ENCODE assay signal across 38 mouse cellular contexts in the genomic region with DNA sequence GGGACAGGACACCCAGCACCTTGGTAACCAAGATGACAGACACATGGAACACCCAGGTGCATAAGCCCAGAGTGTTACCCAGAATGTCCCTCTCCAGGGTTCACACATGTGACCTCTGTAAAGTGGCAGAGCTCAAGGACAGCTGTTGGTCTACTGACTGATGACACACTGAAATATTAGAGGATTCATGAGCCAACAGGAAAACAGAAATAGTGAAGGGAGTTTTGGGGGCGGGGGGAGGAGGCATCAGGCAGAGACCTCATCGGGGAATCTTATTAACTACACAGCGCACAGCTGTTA. TPM values are rescaled to one million over a fixed set of nuclear protein-coding genes. Genes with fewer than 3 reads are reported as not detected.
A peak's percentile ranks its signal among the peaks of the same experiment; 100 is the strongest.
DNase-seq lines count a peak whose midpoint lies in the region; ATAC-seq and TF ChIP-seq lines count a peak whose summit lies in the region.
"Had no signal": no experiment of that assay in that cellular context is flagged by ENCODE, and none has a peak within 500 bp of the region (broad histone marks: within the 10 kb centered on the region; RNA-seq: fewer than 3 reads in every experiment).

No protein-coding gene starts in this region.

- TF ChIP-seq CTCF in heart, postnatal 0 days (IDR thresholded peaks at IDR 0.05; ENCODE audit: low read depth), result no peak

- no peaks in the 10 kb centered on the region for H3K9me3 ChIP-seq in heart, postnatal 0 days (replicated peaks; ENCODE audit: control insufficient read depth, low read length)
- H3K9me3 ChIP-seq in heart, embryonic 10.5 days, result no peaks in the 10 kb centered on the region
- H3K9me3 ChIP-seq in lung, embryonic 15.5 days, result no peaks in the 10 kb centered on the region
- H3K9me3 ChIP-seq: forebrain, embryonic 10.5 days; heart, embryonic 13.5 days; hindbrain, embryonic 12.5 days; limb, embryonic 15.5 days; liver, embryonic 13.5 days; neural tube, embryonic 13.5 days had no signal

- no peaks in the 10 kb centered on the region for H3K27me3 ChIP-seq in heart, postnatal 0 days (ENCODE audit: control insufficient read depth, insufficient read depth, low read length)
- peaks cover 37% of the 10 kb centered on the region; the same call in 1 of the 2 replicates for H3K27me3 ChIP-seq in heart, embryonic 10.5 days (ENCODE audit: insufficient read depth, poor library complexity, severe bottlenecking)
- H3K27me3 ChIP-seq in lung, embryonic 15.5 days, result no peaks in the 10 kb centered on the region
- H3K27me3 ChIP-seq: limb, embryonic 15.5 days; liver, embryonic 13.5 days had no signal

- ATAC-seq in heart, postnatal 0 days (ENCODE audit: insufficient read depth, low read depth), result 0 out of 2 replicates have a peak, but pooled peaks have one; percentile 24
- peak; percentile 52; the same call in 1 of the 2 replicates for ATAC-seq in lung, embryonic 15.5 days (ENCODE audit: borderline replicate concordance, extremely low read depth, low FRiP score, low TSS enrichment)
- peak; percentile 4; the same call in 1 of the 2 replicates for ATAC-seq in granulocyte monocyte progenitor cell, adult 5-6 weeks (replicated peaks; ENCODE audit: poor library complexity, severe bottlenecking)
- no peak for ATAC-seq in megakaryocyte-erythroid progenitor cell, adult 5-6 weeks (replicated peaks; ENCODE audit: low FRiP score, low TSS enrichment, poor library complexity, severe bottlenecking)
- ATAC-seq: forebrain, embryonic 16.5 days; intestine, postnatal 0 days; midbrain, embryonic 16.5 days had no signal

- WGBS in heart, postnatal 0 days, result 84% methylated on average over 3 of the region's 3 CpGs
- 93% methylated on average over 3 of the region's 3 CpGs for WGBS in heart, embryonic 10.5 days
- WGBS in lung, embryonic 15.5 days, result 66% methylated on average over 3 of the region's 3 CpGs

- H3K36me3 ChIP-seq in heart, postnatal 0 days (replicated peaks; ENCODE audit: control insufficient read depth, insufficient read depth, low read length), result no peaks in the 10 kb centered on the region
- H3K36me3 ChIP-seq in heart, embryonic 10.5 days, result no peaks in the 10 kb centered on the region
- no peaks in the 10 kb centered on the region for H3K36me3 ChIP-seq in lung, embryonic 15.5 days
- H3K36me3 ChIP-seq: forebrain, embryonic 10.5 days; heart, embryonic 13.5 days; hindbrain, embryonic 12.5 days; limb, embryonic 15.5 days; liver, embryonic 13.5 days; neural tube, embryonic 13.5 days had no signal

- no peak for TF ChIP-seq EP300 in heart, postnatal 0 days (IDR thresholded peaks at IDR 0.05; ENCODE audit: low read depth)

- H3K4me3 ChIP-seq in heart, postnatal 0 days (ENCODE audit: low read depth, low read length), result no peak overlapping the region
- H3K4me3 ChIP-seq in heart, embryonic 10.5 days, result no peak overlapping the region
- H3K4me3 ChIP-seq in lung, embryonic 15.5 days, result no peak overlapping the region
- H3K4me3 ChIP-seq: forebrain, embryonic 10.5 days; gastrocnemius, adult 2 months; heart, adult 2 months; heart, embryonic 13.5 days; hindbrain, embryonic 12.5 days; layer of hippocampus, adult 2 months; limb, embryonic 15.5 days; liver, embryonic 13.5 days; neural tube, embryonic 13.5 days had no signal

- no peak overlapping the region for H3K9ac ChIP-seq in heart, postnatal 0 days (replicated peaks; ENCODE audit: low read depth, low read length)
- no peak overlapping the region for H3K9ac ChIP-seq in lung, embryonic 15.5 days
- H3K9ac ChIP-seq: heart, embryonic 13.5 days; hindbrain, embryonic 12.5 days; limb, embryonic 15.5 days; liver, embryonic 13.5 days; neural tube, embryonic 13.5 days had no signal

- peak; percentile 19 for DNase-seq in heart, postnatal 0 days (ENCODE audit: low spot score)
- DNase-seq in heart, embryonic 10.5 days (ENCODE audit: low spot score), result no peak
- DNase-seq in lung, postnatal 25 days (ENCODE audit: low spot score), result no peak
- DNase-seq in 416B (ENCODE audit: low read depth), result peak; percentile 60
- no peak for DNase-seq in embryo, embryonic 10 days (ENCODE audit: low spot score)
- DNase-seq: adrenal gland, postnatal 25 days; cerebellum, adult 18-20 months; cerebellum, postnatal 10 days; gastrocnemius, adult 2 months; gastrocnemius, postnatal 36 days; heart, adult 2 months; kidney, postnatal 36 days; liver, embryonic 13.5 days; thymus, postnatal 4 days had no signal

- H3K4me2 ChIP-seq in heart, postnatal 0 days (ENCODE audit: low read depth, low read length), result no peak overlapping the region
- no peak overlapping the region for H3K4me2 ChIP-seq in lung, embryonic 15.5 days
- H3K4me2 ChIP-seq: heart, embryonic 13.5 days; hindbrain, embryonic 12.5 days; limb, embryonic 15.5 days; liver, embryonic 13.5 days; midbrain, embryonic 11.5 days; neural tube, embryonic 13.5 days had no signal

- no peak overlapping the region for H3K27ac ChIP-seq in heart, postnatal 0 days (ENCODE audit: low read depth)
- no peak overlapping the region for H3K27ac ChIP-seq in heart, embryonic 10.5 days
- no peak overlapping the region for H3K27ac ChIP-seq in lung, embryonic 15.5 days
- H3K27ac ChIP-seq: forebrain, embryonic 10.5 days; gastrocnemius, adult 2 months; heart, adult 2 months; heart, embryonic 13.5 days; hindbrain, embryonic 12.5 days; layer of hippocampus, adult 2 months; limb, embryonic 15.5 days had no signal

- peaks cover 8% of the 10 kb centered on the region; the same call in 1 of the 2 replicates for H3K4me1 ChIP-seq in heart, postnatal 0 days (ENCODE audit: control insufficient read depth, insufficient read depth)
- peaks cover 17% of the 10 kb centered on the region for H3K4me1 ChIP-seq in heart, embryonic 10.5 days
- no peaks in the 10 kb centered on the region for H3K4me1 ChIP-seq in lung, embryonic 15.5 days
- H3K4me1 ChIP-seq: liver, embryonic 13.5 days had no signal

RNA-seq across cellular contexts. Expression of gene Otos, which starts 28.0 kb away (rescaled TPM):
- 0.08 TPM in 1 of 2 replicates, not detected in the other for total RNA-seq in heart, postnatal 0 days (2014; rRNA removed; ENCODE audit: low replicate concordance)
- polyA plus RNA-seq in heart, postnatal 0 days (2015; fragmentation: Nextera tagmentation; extraction: Ambion mirVana), result not detected in 2 replicates
- polyA plus RNA-seq in heart, embryonic 10.5 days (2016; fragmentation: Nextera tagmentation; extraction: Ambion mirVana), result 0.08 TPM in 1 of 2 replicates, not detected in the other
- 0.31 TPM in 1 of 2 replicates, not detected in the other for polyA plus RNA-seq in lung, embryonic 15.5 days (2015; fragmentation: Nextera tagmentation; extraction: Ambion mirVana)
- total RNA-seq in granulocyte monocyte progenitor cell, adult 5-6 weeks (2014; fragmentation: Nextera tagmentation), result 5.3 and 7.2 TPM in 2 replicates
- total RNA-seq in granulocyte monocyte progenitor cell, adult 5-6 weeks (2017), result 2.5 TPM in 1 of 2 replicates, not detected in the other
- total RNA-seq in megakaryocyte-erythroid progenitor cell, adult 5-6 weeks (2014; fragmentation: Nextera tagmentation), result 0.72 and 5.4 TPM in 2 replicates
- total RNA-seq in megakaryocyte-erythroid progenitor cell, adult 5-6 weeks (2017), result not detected in 2 replicates
- total RNA-seq: adrenal gland, adult 18-20 months; adrenal gland, postnatal 25 days; gastrocnemius, adult 2 months; gastrocnemius, postnatal 36 days; heart, adult 2 months; heart, postnatal 25 days; left cerebral cortex, postnatal 36 days had no signal
- polyA plus RNA-seq: embryonic facial prominence, embryonic 11.5 days; heart, adult 2 months; heart, embryonic 13.5 days; hindbrain, embryonic 12.5 days; intestine, postnatal 0 days; limb, embryonic 15.5 days; liver, embryonic 13.5 days; neural tube, embryonic 13.5 days; stomach, embryonic 14.5 days; testis, adult 2 months had no signal

RNA-seq across cellular contexts. Expression of gene Cops9, which starts 34.8 kb away (rescaled TPM):
- total RNA-seq in heart, postnatal 0 days (2014; rRNA removed; ENCODE audit: low replicate concordance), result 187 and 203 TPM in 2 replicates
- 507 and 524 TPM in 2 replicates for polyA plus RNA-seq in heart, postnatal 0 days (2015; fragmentation: Nextera tagmentation; extraction: Ambion mirVana)
- polyA plus RNA-seq in heart, embryonic 10.5 days (2016; fragmentation: Nextera tagmentation; extraction: Ambion mirVana), result 310 and 346 TPM in 2 replicates
- polyA plus RNA-seq in lung, embryonic 15.5 days (2015; fragmentation: Nextera tagmentation; extraction: Ambion mirVana), result 354 and 385 TPM in 2 replicates
- 215 and 239 TPM in 2 replicates for total RNA-seq in granulocyte monocyte progenitor cell, adult 5-6 weeks (2014; fragmentation: Nextera tagmentation)
- 141 and 144 TPM in 2 replicates for total RNA-seq in granulocyte monocyte progenitor cell, adult 5-6 weeks (2017)
- 193 and 214 TPM in 2 replicates for total RNA-seq in megakaryocyte-erythroid progenitor cell, adult 5-6 weeks (2014; fragmentation: Nextera tagmentation)
- 142 TPM in 2 replicates for total RNA-seq in megakaryocyte-erythroid progenitor cell, adult 5-6 weeks (2017)

RNA-seq across cellular contexts. Expression of gene Olfr12, which starts 59.0 kb away (rescaled TPM):
- total RNA-seq in heart, postnatal 0 days (2014; rRNA removed; ENCODE audit: low replicate concordance), result not detected in 2 replicates
- polyA plus RNA-seq in heart, postnatal 0 days (2015; fragmentation: Nextera tagmentation; extraction: Ambion mirVana), result not detected in 2 replicates
- not detected in 2 replicates for polyA plus RNA-seq in heart, embryonic 10.5 days (2016; fragmentation: Nextera tagmentation; extraction: Ambion mirVana)
- not detected in 2 replicates for polyA plus RNA-seq in lung, embryonic 15.5 days (2015; fragmentation: Nextera tagmentation; extraction: Ambion mirVana)
- not detected in 2 replicates for total RNA-seq in granulocyte monocyte progenitor cell, adult 5-6 weeks (2014; fragmentation: Nextera tagmentation)
- total RNA-seq in granulocyte monocyte progenitor cell, adult 5-6 weeks (2017), result not detected in 2 replicates
- not detected in 2 replicates for total RNA-seq in megakaryocyte-erythroid progenitor cell, adult 5-6 weeks (2014; fragmentation: Nextera tagmentation)
- total RNA-seq in megakaryocyte-erythroid progenitor cell, adult 5-6 weeks (2017), result not detected in 2 replicates
- total RNA-seq: adrenal gland, adult 18-20 months; adrenal gland, postnatal 25 days; gastrocnemius, adult 2 months; gastrocnemius, postnatal 36 days; heart, adult 2 months; heart, postnatal 25 days; left cerebral cortex, adult 8-10 months; left cerebral cortex, postnatal 36 days had no signal
- polyA plus RNA-seq: cortical plate, adult 2 months; embryonic facial prominence, embryonic 11.5 days; forebrain, embryonic 10.5 days; forebrain, embryonic 16.5 days; heart, adult 2 months; heart, embryonic 13.5 days; hindbrain, embryonic 12.5 days; intestine, postnatal 0 days; kidney, embryonic 16.5 days; limb, embryonic 15.5 days; liver, embryonic 13.5 days; midbrain, embryonic 16.5 days; neural tube, embryonic 13.5 days; small intestine, adult 2 months; stomach, embryonic 14.5 days; thymus, postnatal 0 days had no signal

Comparison
In these comparisons a context has a peak if more than half of its experiments do, and no peak if none do; other contexts are left out.
1. DNase-seq: peak in heart, postnatal 0 days (single experiment) and 416B (single experiment); none in heart, embryonic 10.5 days (single experiment), lung, postnatal 25 days (single experiment) and embryo, embryonic 10 days (single experiment).